Mouse (Mus musculus): ENCODE results near the gene Gm49378.

DNA sequence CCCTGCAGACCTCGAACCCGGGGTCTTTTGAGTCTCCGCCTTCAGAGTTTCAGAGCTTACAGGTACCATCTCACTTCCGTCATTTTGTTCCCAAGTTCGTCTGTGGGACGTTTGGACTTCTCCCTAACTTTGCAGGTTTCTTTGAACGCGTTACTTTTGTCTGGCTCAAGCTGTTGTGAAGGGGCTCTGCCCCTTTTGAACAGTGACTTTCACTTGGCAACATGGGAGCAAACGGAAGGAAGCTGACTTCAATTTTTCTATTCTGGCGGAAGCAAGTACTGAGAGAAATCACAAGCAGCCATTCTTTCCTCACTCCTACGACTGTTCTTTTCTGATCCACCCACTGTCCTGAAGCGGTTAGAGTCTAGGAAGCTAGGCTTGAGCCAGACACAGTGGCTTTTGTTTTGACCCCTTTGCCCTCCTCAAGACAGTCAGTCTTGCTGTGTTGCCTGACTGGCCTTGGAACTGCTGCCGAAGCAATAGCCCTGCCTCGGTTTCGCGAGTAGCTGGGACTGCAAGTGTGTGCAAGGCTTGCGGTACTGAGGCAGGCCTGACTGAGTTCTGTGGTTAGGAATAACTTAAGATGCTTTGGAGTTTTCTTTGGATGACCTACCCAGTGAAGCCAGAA is 6.7 kb upstream of the Gm49378 start:
- TF ChIP-seq EP300 (IDR thresholded peaks at IDR 0.05; ENCODE audit: low read depth) (no peak), CTCF (IDR thresholded peaks at IDR 0.05; ENCODE audit: low read depth) (no peak)
